Mouse (Mus musculus) erythroblast, embryonic 14.5 days (primary cell): ENCODE results near the gene Rassf1. TPM values are rescaled to one million over a fixed set of nuclear protein-coding genes. Genes with fewer than 3 reads are reported as not detected.

Experiments
- H3K27me3 ChIP-seq: 2 replicates; pipeline ENCODE4 v1.6.1; 2012; ENCODE audit warnings: inconsistent platforms; ENCODE audit not compliant: control insufficient read depth
- H3K36me3 ChIP-seq: 2 replicates; pipeline ENCODE4 v1.6.1; 2012; ENCODE audit warnings: mild to moderate bottlenecking, inconsistent platforms; ENCODE audit not compliant: control insufficient read depth
- H3K4me1 ChIP-seq: 2 replicates; pipeline ENCODE4 v1.6.1; 2012; ENCODE audit warnings: inconsistent platforms; ENCODE audit not compliant: control insufficient read depth
- H3K4me3 ChIP-seq: replicated peaks from 2 replicates; pipeline ENCODE3; 2012; ENCODE audit warnings: moderate library complexity, mild to moderate bottlenecking, inconsistent platforms
- H3K9me3 ChIP-seq: 2 replicates; pipeline ENCODE4 v1.6.1; 2012; ENCODE audit warnings: low read length, inconsistent platforms, mixed read lengths; ENCODE audit not compliant: control insufficient read depth
- GATA1 ChIP-seq: IDR thresholded peaks from 2 replicates; pipeline ENCODE4 v1.6.1; 2012; ENCODE audit warnings: low read length, inconsistent platforms, mixed read lengths
- TAL1 ChIP-seq: IDR thresholded peaks from 3 replicates; pipeline ENCODE4 v1.6.1; 2012; ENCODE audit warnings: low read length, inconsistent platforms, mixed read lengths
- polyA plus RNA-seq: library from polyadenylated mRNA; stranded (reverse); fragments of >175 nt; gene quantifications from 2 replicates; pipeline ENCODE4 v1.2.3, GENCODE M21; 2012

Gene Rassf1
- polyA plus RNA-seq, 1 experiment, result 2.0 TPM

GRCm38 (mm10) chr9:107582509-107583062 is 31.2 kb downstream of the Rassf1 start:
- Histone ChIP-seq H3K4me1 (peaks cover 90% of the 10 kb centered on the region), H3K36me3 (peaks cover 64% of the 10 kb centered on the region), H3K27me3 (no peaks in the 10 kb centered on the region), H3K9me3 (no peaks in the 10 kb centered on the region), H3K4me3 (peak overlapping the region; percentile 80)
- TF ChIP-seq GATA1 (no peak), TAL1 (no peak)

- no peaks in the 10 kb centered on the region for H3K27me3 ChIP-seq
- no peak for TF ChIP-seq TAL1
- TF ChIP-seq GATA1, result no peak
- H3K9me3 ChIP-seq, result no peaks in the 10 kb centered on the region
- H3K4me3 ChIP-seq, result peak overlapping the region; percentile 1
- peaks cover 59% of the 10 kb centered on the region for H3K36me3 ChIP-seq
- H3K4me1 ChIP-seq, result peaks cover 87% of the 10 kb centered on the region
Observed at GRCm38 (mm10) chr9:107583174-107583573, 31.8 kb downstream of the Rassf1 start.

- H3K36me3 ChIP-seq, result peaks cover 77% of the 10 kb centered on the region
Observed at GRCm38 (mm10) chr9:107586504-107586903, 35.1 kb downstream of the Rassf1 start.

GRCm38 (mm10) chr9:107586974-107587832 is 35.8 kb downstream of the Rassf1 start, which contains the start of gene Ifrd2:
Gene Ifrd2, plus strand, starts transcription at chr9:107587642.
- H3K36me3 ChIP-seq, result peaks cover 82% of the 10 kb centered on the region
- H3K4me1 ChIP-seq, result peaks cover 84% of the 10 kb centered on the region
- no peaks in the 10 kb centered on the region; the same call in 1 of the 2 replicates for H3K27me3 ChIP-seq
- H3K4me3 ChIP-seq, result peak within 1 kb of the TSS; percentile 78
- TF ChIP-seq GATA1 (peak; percentile 81), TAL1 (peak; percentile 77)
- no peaks in the 10 kb centered on the region for H3K9me3 ChIP-seq

More at GRCm38 (mm10) chr9:107586504-107586903, 35.1 kb downstream of the Rassf1 start:
- TF ChIP-seq TAL1 (no peak), GATA1 (no peak)
- Histone ChIP-seq H3K4me3 (peak overlapping the region; percentile 78), H3K4me1 (peaks cover 86% of the 10 kb centered on the region), H3K27me3 (no peaks in the 10 kb centered on the region; the same call in 1 of the 2 replicates), H3K9me3 (no peaks in the 10 kb centered on the region)

- peaks cover 81% of the 10 kb centered on the region for H3K4me1 ChIP-seq
- peaks cover 82% of the 10 kb centered on the region for H3K36me3 ChIP-seq
- H3K9me3 ChIP-seq, result no peaks in the 10 kb centered on the region
- peak overlapping the region; percentile 78 for H3K4me3 ChIP-seq
- TF ChIP-seq GATA1 (peak; percentile 43), TAL1 (peak; percentile 72)
- no peaks in the 10 kb centered on the region; the same call in 1 of the 2 replicates for H3K27me3 ChIP-seq
Observed at GRCm38 (mm10) chr9:107587833-107588639, 36.7 kb downstream of the Rassf1 start.

- peak overlapping the region; percentile 78 for H3K4me3 ChIP-seq
- no peaks in the 10 kb centered on the region; the same call in 1 of the 2 replicates for H3K27me3 ChIP-seq
- no peak for TF ChIP-seq GATA1
- no peak for TF ChIP-seq TAL1
- peaks cover 71% of the 10 kb centered on the region for H3K4me1 ChIP-seq
- no peaks in the 10 kb centered on the region for H3K9me3 ChIP-seq
- H3K36me3 ChIP-seq, result peaks cover 82% of the 10 kb centered on the region
Observed at GRCm38 (mm10) chr9:107590058-107590772, 38.9 kb downstream of the Rassf1 start.

- H3K4me1 ChIP-seq, result peaks cover 66% of the 10 kb centered on the region
- no peaks in the 10 kb centered on the region for H3K9me3 ChIP-seq
- H3K4me3 ChIP-seq, result peak overlapping the region; percentile 78
- peaks cover 81% of the 10 kb centered on the region for H3K36me3 ChIP-seq
- TF ChIP-seq TAL1 (no peak), GATA1 (no peak)
- H3K27me3 ChIP-seq, result no peaks in the 10 kb centered on the region; the same call in 1 of the 2 replicates
Observed at GRCm38 (mm10) chr9:107590773-107591060, 39.4 kb downstream of the Rassf1 start.
